Mouse (Mus musculus) regulatory T cell (primary cell): ENCODE measurements at regions not wholly inside any gene's neighbourhood (a gene's known extent, or its start where the extent isn't known, plus 50 kb on each side); places are given as distances from the start of the nearest gene placed in this dataset.
"Not testable (repeated sequence)": the region's sequence is repeated elsewhere in the genome, so short reads cannot be mapped to it uniquely, and the experiment has no call there.

Experiments used
- in situ Hi-C: fragments of 300-600 bp; cut with MboI, MseI; formaldehyde crosslinking; loops from one replicate; pipeline ENCODE4 v1.15.1; 2025; ENCODE audit warnings: high pct_unique_total_duplicates

DNA sequence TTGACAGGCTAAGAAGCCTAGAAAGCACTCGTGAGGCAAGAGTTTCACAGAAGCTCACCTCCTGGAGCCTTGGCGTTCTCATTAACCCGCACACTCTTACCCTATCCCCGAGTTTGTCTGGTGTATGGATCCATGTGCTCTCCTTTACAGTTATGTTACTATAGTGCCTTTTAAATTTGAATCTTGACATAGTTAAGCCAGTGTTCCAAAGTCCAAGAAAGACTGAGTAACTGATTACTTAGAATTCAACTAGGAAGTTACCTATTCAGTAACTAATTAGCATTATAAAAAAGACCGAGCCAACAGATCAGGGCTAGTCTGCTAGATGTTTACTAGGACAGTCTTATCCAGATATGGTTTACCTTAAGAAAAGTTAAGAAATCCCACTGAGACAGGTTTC lies 1386.0 kb upstream of the 1700008P02Rik start:
- in situ Hi-C loops, result no loop called here

DNA sequence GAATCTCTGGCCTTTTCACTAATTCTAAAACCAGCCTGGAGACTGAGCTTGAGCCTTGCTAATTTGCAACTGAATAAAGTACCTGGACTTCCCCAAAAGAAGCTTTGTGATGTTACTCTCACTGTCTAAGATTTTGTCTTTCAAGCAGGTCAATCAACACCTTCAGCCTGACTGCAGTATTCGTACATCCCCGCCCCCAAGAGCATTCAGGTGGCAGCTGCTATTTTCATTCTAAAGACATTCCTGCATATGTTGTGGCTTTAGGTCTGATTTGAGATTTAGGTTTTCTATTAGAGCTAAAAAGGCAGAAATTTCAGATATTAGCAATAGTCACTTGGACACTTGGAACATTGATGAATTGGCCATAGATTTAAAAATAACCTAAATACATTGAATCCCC lies 1385.4 kb upstream of the 1700008P02Rik start:
- in situ Hi-C loops, result not testable (repeated sequence)

DNA sequence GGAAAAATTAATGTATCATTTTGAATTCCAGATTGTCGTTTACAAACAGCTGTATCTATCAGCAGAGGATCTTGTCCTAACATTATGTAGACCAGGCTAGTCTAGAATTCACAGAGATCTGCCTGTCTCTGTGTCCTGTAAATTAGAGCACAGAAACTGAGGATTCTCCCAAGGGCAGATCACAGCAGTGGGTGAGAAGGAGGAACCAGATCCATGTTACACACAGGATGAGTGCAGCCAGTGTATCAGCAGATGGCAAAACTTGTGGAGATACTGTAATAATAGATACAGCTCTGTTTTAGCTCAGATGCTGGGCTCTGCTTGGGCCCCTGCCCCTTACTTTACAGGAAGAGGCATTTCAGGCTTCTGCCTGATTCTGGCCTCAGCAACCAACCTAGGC lies 1384.0 kb upstream of the 1700008P02Rik start:
- in situ Hi-C loops, result no loop called here

DNA sequence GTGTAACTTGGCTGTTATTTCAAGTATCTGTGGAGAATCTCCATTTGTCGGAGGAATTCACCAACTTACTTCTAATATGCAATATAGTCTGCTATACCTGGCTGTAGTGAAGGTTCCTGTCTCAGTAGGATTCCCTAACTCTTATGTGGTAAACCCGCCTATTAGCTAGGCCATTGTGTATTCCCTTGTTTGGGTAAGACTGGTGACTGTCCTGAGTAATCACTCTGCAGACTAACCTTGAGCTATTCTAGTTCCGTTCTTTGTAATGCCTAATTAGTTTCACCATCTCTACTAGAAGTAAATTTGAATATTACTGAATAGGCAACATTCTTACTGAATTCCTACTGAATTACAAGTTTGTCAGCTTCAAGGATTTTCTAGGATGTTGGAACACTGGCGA lies 1380.8 kb upstream of the 1700008P02Rik start:
- in situ Hi-C loops, result no loop called here

DNA sequence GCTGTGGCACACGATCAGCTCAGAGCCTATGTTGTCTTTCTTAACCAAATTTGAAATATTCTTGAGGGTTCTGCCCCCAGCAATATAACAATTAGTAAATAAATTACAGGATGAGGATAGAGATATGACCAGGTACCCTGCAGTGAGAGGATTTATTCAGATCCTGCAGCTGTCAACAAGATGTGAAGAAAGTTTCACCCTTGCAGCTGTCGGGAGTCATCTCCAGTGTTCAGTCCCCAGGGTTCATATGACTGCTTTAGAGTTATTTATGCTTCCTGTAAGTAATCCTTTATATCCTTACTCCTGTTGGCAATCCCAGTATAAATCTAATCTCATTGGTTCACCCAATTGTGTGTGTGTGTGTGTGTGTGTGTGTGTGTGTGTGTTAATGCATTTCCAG lies 1372.1 kb upstream of the 1700008P02Rik start:
- in situ Hi-C loops, result no loop called here

DNA sequence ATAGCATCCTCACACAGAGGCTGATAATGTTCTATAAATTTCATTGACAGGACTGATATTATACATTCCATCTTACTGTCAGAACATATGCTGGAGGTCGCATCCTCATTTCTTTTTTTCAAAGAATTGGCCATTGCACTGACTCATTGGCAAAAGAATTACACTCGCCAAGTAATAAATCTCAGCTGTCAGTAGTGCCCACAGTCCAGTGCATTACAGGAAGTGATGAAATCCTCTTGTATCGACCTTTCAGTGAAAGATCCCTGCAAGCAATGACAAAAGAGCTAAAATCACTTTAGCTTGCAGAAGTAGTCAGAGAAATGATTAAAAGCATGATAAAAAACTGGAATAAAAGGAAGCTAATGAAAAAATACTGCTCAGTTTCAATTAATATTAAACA lies 1353.0 kb upstream of the 1700008P02Rik start:
- in situ Hi-C loops, result no loop called here

DNA sequence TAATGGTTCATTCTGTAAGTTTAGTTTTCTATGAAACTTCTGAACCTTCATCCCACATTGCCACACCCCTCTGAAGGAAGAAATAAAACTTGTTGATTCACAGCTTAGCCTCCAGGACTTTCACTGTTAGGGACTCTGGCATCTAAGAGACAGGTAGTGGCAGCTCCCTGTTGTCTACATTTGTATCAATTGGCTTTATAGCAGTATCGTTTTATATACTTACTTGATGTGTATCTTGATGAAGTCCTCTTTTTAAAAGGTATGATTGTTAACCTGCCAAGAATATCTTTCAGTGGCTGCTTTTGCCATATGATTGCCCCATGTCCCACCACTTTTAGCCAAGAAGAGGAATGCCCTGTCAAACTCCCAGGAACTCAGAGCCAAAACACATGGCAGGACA lies 1333.7 kb upstream of the 1700008P02Rik start:
- in situ Hi-C loops, result no loop called here

DNA sequence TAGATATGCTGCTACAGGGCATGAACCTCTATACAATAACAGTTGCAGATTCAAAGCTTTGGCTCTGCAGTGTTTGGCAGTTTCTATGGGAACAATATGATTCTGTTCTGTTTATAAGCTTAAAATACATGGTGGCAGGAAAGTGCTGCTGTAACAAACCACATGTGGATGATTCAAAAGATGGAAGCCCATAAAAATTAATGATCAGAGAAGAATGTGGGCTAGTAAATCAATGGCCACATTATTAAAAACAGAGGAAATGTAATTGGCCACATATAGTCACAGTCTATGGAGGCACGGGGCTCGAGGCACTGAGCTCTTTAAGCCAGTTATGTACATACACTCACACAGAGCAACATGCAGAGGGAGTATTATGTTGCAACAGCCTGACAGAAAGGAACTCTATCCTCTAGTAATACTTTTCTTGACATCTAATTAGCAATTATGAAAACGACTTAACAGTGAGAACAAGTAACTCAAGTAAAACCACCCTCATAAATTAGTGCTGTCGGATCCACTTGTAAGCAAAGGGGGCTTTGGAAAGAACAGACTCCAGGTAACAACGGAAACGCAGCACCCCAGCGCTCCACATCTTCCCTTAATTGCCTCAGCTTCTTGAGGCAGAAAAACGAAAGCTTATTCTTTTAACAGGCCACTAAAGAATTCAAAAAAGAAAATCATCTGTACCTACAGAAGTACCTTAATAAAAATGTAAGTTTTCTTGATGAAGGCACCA lies 1323.6 kb upstream of the 1700008P02Rik start:
- in situ Hi-C loops, result no loop called here
